Mouse (Mus musculus) midbrain, embryonic 11.5 days (tissue): ENCODE results near the gene Tanc2. TPM values are rescaled to one million over a fixed set of nuclear protein-coding genes. Genes with fewer than 3 reads are reported as not detected.

Source experiments
- ATAC-seq: fragments of 200-750 bp; cut with Nextera tagmentation; 2 replicates; pipeline ENCODE4 v1.8.0; 2017; ENCODE audit warnings: moderate TSS enrichment, moderate library complexity; ENCODE audit not compliant: low FRiP score
- DNase-seq: peaks from one replicate; pipeline ENCODE4 v3.0.0; 2015; ENCODE audit warnings: low spot score; ENCODE audit errors: missing footprints
- H3K27ac ChIP-seq: fragments of 300-500 bp; sonication (generic); 2 replicates; pipeline ENCODE4 v1.5.1; 2014; ENCODE audit warnings: low read depth, low read length
- H3K27me3 ChIP-seq: fragments of 300-500 bp; sonication (generic); 2 replicates; pipeline ENCODE4 v1.6.1; 2014; ENCODE audit warnings: mild to moderate bottlenecking, low read length, moderate library complexity, mixed read lengths; ENCODE audit not compliant: control insufficient read depth, insufficient read depth
- H3K36me3 ChIP-seq: fragments of 300-500 bp; sonication (generic); 2 replicates; pipeline ENCODE4 v1.6.1; 2014; ENCODE audit warnings: mild to moderate bottlenecking, low read length, moderate library complexity, mixed read lengths; ENCODE audit not compliant: control insufficient read depth, insufficient read depth
- H3K4me1 ChIP-seq: fragments of 300-500 bp; sonication (generic); 2 replicates; pipeline ENCODE4 v1.6.1; 2014; ENCODE audit warnings: low read length; ENCODE audit not compliant: control insufficient read depth, insufficient read depth
- H3K4me2 ChIP-seq: fragments of 300-500 bp; sonication (generic); 2 replicates; pipeline ENCODE4 v1.6.1; 2014; ENCODE audit warnings: mild to moderate bottlenecking, moderate library complexity
- H3K4me3 ChIP-seq: fragments of 300-500 bp; sonication (generic); 2 replicates; pipeline ENCODE4 v1.5.1; 2014; ENCODE audit warnings: low read depth, low read length
- H3K9ac ChIP-seq: fragments of 300-500 bp; sonication (generic); 2 replicates; pipeline ENCODE4 v1.6.1; 2014; ENCODE audit warnings: low read length
- H3K9me3 ChIP-seq: fragments of 300-500 bp; sonication (generic); 2 replicates; pipeline ENCODE4 v1.6.1; 2016; ENCODE audit warnings: low read length; ENCODE audit not compliant: control insufficient read depth
- WGBS: fragments of 180-500 bp; shearing (Covaris S2); extraction: QIAGEN DNeasy Blood & Tissue Kit; methylation state at CpG from one replicate; pipeline ENCODE4 v1.1.7; 2014; 5-methylcytosine and 5-hydroxymethylcytosine counted together
- polyA plus RNA-seq: library from polyadenylated mRNA; unstranded; fragments of >200 nt; fragmentation: Nextera tagmentation; extraction: Ambion mirVana; gene quantifications from 2 replicates; pipeline ENCODE4 v1.2.1, GENCODE M21; 2014

Gene Tanc2
- polyA plus RNA-seq, 1 experiment from 2014 or later: 9.9 TPM

- no peak for DNase-seq
- Histone ChIP-seq H3K27me3 (no peaks in the 10 kb centered on the region), H3K27ac (no peak overlapping the region), H3K9me3 (no peaks in the 10 kb centered on the region), H3K4me3 (no peak overlapping the region), H3K4me2 (no peak overlapping the region), H3K9ac (no peak overlapping the region), H3K4me1 (peaks cover 4% of the 10 kb centered on the region; the same call in 1 of the 2 replicates), H3K36me3 (no peaks in the 10 kb centered on the region)
- 94% methylated on average over 8 of the region's 8 CpGs for WGBS
- ATAC-seq: no peak
Measured at GRCm38 (mm10) chr11:105935496-105935895, 345.7 kb downstream of the Tanc2 start.

GRCm38 (mm10) chr11:105936200-105936599 is 346.4 kb downstream of the Tanc2 start:
- no peaks in the 10 kb centered on the region for H3K27me3 ChIP-seq
- DNase-seq: no peak
- 91% methylated on average over 6 of the region's 6 CpGs for WGBS
- no peak overlapping the region for H3K4me3 ChIP-seq
- no peak overlapping the region for H3K4me2 ChIP-seq
- H3K9ac ChIP-seq: no peak overlapping the region
- H3K36me3 ChIP-seq: no peaks in the 10 kb centered on the region
- peaks cover 4% of the 10 kb centered on the region; the same call in 1 of the 2 replicates for H3K4me1 ChIP-seq
- no peak overlapping the region for H3K27ac ChIP-seq
- H3K9me3 ChIP-seq: no peaks in the 10 kb centered on the region
- no peak for ATAC-seq

- DNase-seq: no peak
- Histone ChIP-seq H3K4me2 (no peak overlapping the region), H3K4me1 (peaks cover 4% of the 10 kb centered on the region; the same call in 1 of the 2 replicates), H3K27me3 (no peaks in the 10 kb centered on the region), H3K27ac (no peak overlapping the region), H3K9me3 (no peaks in the 10 kb centered on the region), H3K36me3 (no peaks in the 10 kb centered on the region), H3K4me3 (no peak overlapping the region), H3K9ac (no peak overlapping the region; the same call in 1 of the 2 replicates)
- 92% methylated on average over 3 of the region's 3 CpGs for WGBS
- ATAC-seq: no peak
Measured at GRCm38 (mm10) chr11:105936974-105937373, 347.2 kb downstream of the Tanc2 start.

- Histone ChIP-seq H3K36me3 (no peaks in the 10 kb centered on the region), H3K27me3 (peaks cover 11% of the 10 kb centered on the region), H3K9ac (no peak overlapping the region), H3K27ac (no peak overlapping the region), H3K9me3 (no peaks in the 10 kb centered on the region), H3K4me2 (no peak overlapping the region), H3K4me1 (peaks cover 6% of the 10 kb centered on the region), H3K4me3 (no peak overlapping the region)
- ATAC-seq: no peak
- peak; percentile 68 for DNase-seq
- WGBS: 56% methylated on average over 9 of the region's 9 CpGs
Measured at GRCm38 (mm10) chr11:105938771-105939170, 349.0 kb downstream of the Tanc2 start.

- DNase-seq (no peak), ATAC-seq (no peak)
- no peaks in the 10 kb centered on the region for H3K36me3 ChIP-seq
- H3K27me3 ChIP-seq: peaks cover 12% of the 10 kb centered on the region
- H3K4me1 ChIP-seq: peaks cover 2% of the 10 kb centered on the region; the same call in 1 of the 2 replicates
- no peaks in the 10 kb centered on the region for H3K9me3 ChIP-seq
- H3K4me3 ChIP-seq: no peak overlapping the region
- H3K4me2 ChIP-seq: no peak overlapping the region
- WGBS: 65% methylated on average over 8 of the region's 8 CpGs
- no peak overlapping the region for H3K27ac ChIP-seq
- H3K9ac ChIP-seq: no peak overlapping the region
Measured at GRCm38 (mm10) chr11:105941973-105942372, 352.2 kb downstream of the Tanc2 start.

- no peaks in the 10 kb centered on the region for H3K36me3 ChIP-seq
- peak overlapping the region; percentile 66 for H3K4me3 ChIP-seq
- peak overlapping the region; percentile 53 for H3K9ac ChIP-seq
- H3K27me3 ChIP-seq: peaks cover 12% of the 10 kb centered on the region
- H3K9me3 ChIP-seq: no peaks in the 10 kb centered on the region
- WGBS: 6% methylated on average over 47 of the region's 47 CpGs
- H3K4me1 ChIP-seq: peaks cover 2% of the 10 kb centered on the region; the same call in 1 of the 2 replicates
- ATAC-seq (peak; percentile 4; the same call in 1 of the 2 replicates), DNase-seq (peak; percentile 89)
- peak overlapping the region; percentile 95 for H3K4me2 ChIP-seq
- no peak overlapping the region for H3K27ac ChIP-seq
Measured at GRCm38 (mm10) chr11:105943133-105944102, 353.6 kb downstream of the Tanc2 start.

GRCm38 (mm10) chr11:105944126-105944621 is 354.4 kb downstream of the Tanc2 start:
- Histone ChIP-seq H3K27ac (no peak overlapping the region), H3K27me3 (peaks cover 12% of the 10 kb centered on the region), H3K9me3 (no peaks in the 10 kb centered on the region), H3K4me1 (peaks cover 2% of the 10 kb centered on the region; the same call in 1 of the 2 replicates), H3K4me2 (peak overlapping the region; percentile 95), H3K4me3 (peak overlapping the region; percentile 66), H3K36me3 (no peaks in the 10 kb centered on the region), H3K9ac (peak overlapping the region; percentile 53)
- WGBS: under 1% methylated on average over 58 of the region's 59 CpGs
- DNase-seq: peak; percentile 96
- ATAC-seq: peak; percentile 83

GRCm38 (mm10) chr11:105944770-105945672 is 355.2 kb downstream of the Tanc2 start:
- Histone ChIP-seq H3K4me2 (no peak overlapping the region; the same call in 1 of the 2 replicates), H3K27ac (no peak overlapping the region), H3K4me3 (no peak overlapping the region), H3K36me3 (no peaks in the 10 kb centered on the region), H3K9ac (no peak overlapping the region), H3K4me1 (peaks cover 2% of the 10 kb centered on the region; the same call in 1 of the 2 replicates), H3K9me3 (no peaks in the 10 kb centered on the region), H3K27me3 (peaks cover 12% of the 10 kb centered on the region)
- DNase-seq (no peak), ATAC-seq (peak; percentile 5; the same call in 1 of the 2 replicates)
- WGBS: 82% methylated on average over 16 of the region's 16 CpGs
